Comparison of ENCODE assay signal across 11 mouse cellular contexts in the genomic region with DNA sequence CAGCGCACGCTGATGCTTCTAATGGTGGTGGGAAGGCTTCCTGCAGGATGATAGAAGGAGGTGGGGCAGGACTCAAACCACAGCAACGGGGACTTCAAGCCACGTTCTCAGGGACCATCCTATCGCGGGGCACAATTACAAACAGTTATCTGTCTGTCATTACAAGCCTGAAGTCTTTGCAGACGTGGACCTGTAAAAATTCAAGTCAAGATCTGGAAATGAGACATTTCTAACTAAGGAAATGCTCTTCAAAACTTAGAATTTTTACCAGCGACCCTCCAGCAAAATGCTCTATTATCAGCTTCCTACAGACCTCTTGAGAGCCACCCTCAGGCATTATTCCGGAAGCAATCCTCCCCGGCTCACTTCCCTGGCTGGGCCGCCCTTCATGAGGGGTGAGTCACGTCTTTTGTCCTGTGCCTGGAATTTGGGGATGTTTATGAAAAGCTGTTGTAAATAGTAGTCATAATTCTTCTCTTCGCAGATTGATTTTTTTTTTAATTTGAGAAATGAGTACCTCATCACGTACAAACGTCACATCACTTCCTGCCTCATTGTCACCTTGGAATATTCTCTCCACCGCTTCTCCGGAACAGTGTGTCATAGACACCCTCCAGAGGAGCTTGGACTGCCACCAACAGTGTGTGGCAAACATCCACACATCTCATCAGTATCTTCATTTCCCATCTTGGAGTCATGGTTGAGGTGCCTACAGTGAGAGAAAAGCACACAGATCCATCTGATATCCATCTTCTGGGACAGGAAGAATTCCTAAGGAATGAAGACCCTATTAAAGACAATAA. TPM values are rescaled to one million over a fixed set of nuclear protein-coding genes. Genes with fewer than 3 reads are reported as not detected.
A peak's percentile ranks its signal among the peaks of the same experiment; 100 is the strongest.
DNase-seq lines count a peak whose midpoint lies in the region; ATAC-seq lines count a peak whose summit lies in the region.
"Had no signal": no experiment of that assay in that cellular context is flagged by ENCODE, and none has a peak within 500 bp of the region (broad histone marks: within the 10 kb centered on the region; RNA-seq: fewer than 3 reads in every experiment).

No protein-coding gene starts in this region.

- peaks cover 9% of the 10 kb centered on the region for H3K4me1 ChIP-seq in hindbrain, embryonic 10.5 days (replicated peaks)
- H3K4me1 ChIP-seq in hindbrain, embryonic 11.5 days (replicated peaks; ENCODE audit: control insufficient read depth, insufficient read depth, low read length), result no peaks in the 10 kb centered on the region
- 0 out of 2 replicates have a peak, but pooled peaks cover 9% of the 10 kb centered on the region for H3K4me1 ChIP-seq in heart, embryonic 16.5 days (ENCODE audit: control insufficient read depth, insufficient read depth, low read length)
- H3K4me1 ChIP-seq in megakaryocyte, embryonic 14.5 days, result peaks cover 78% of the 10 kb centered on the region
- H3K4me1 ChIP-seq: hindbrain, embryonic 15.5 days had no signal

- 0 out of 2 replicates have a peak overlapping the region, but pooled peaks have one; percentile 16 for H3K27ac ChIP-seq in hindbrain, embryonic 10.5 days
- H3K27ac ChIP-seq in hindbrain, embryonic 11.5 days (ENCODE audit: low read depth, low read length), result no peak overlapping the region
- peak overlapping the region; percentile 66 for H3K27ac ChIP-seq in heart, embryonic 16.5 days (ENCODE audit: low read length)
- H3K27ac ChIP-seq: hindbrain, embryonic 15.5 days; limb, embryonic 13.5 days had no signal

- no peak overlapping the region for H3K4me2 ChIP-seq in hindbrain, embryonic 11.5 days (replicated peaks; ENCODE audit: low read depth, low read length)
- peak overlapping the region; percentile 23 for H3K4me2 ChIP-seq in heart, embryonic 16.5 days (ENCODE audit: low read depth, low read length)
- H3K4me2 ChIP-seq: hindbrain, embryonic 15.5 days; limb, embryonic 13.5 days had no signal

- H3K4me3 ChIP-seq in hindbrain, embryonic 10.5 days, result no peak overlapping the region
- H3K4me3 ChIP-seq in hindbrain, embryonic 11.5 days (ENCODE audit: low read depth, low read length), result no peak overlapping the region
- H3K4me3 ChIP-seq in heart, embryonic 16.5 days (ENCODE audit: low read length), result no peak overlapping the region
- H3K4me3 ChIP-seq in megakaryocyte, embryonic 14.5 days (replicated peaks), result peak overlapping the region; percentile 89
- H3K4me3 ChIP-seq: erythroblast, embryonic 14.5 days; hindbrain, embryonic 15.5 days; limb, embryonic 13.5 days had no signal

- no peak for DNase-seq in hindbrain, embryonic 10.5 days (ENCODE audit: low spot score)
- no peak for DNase-seq in hindbrain, embryonic 11.5 days (ENCODE audit: low spot score)
- DNase-seq in kidney, postnatal 4 days, result peak; percentile 32 to 57
- DNase-seq in cerebellum, postnatal 36 days, result no peak
- no peak for DNase-seq in spleen, adult 12 weeks (ENCODE audit: low spot score)
- DNase-seq in gastrocnemius, postnatal 10 days, result no peak

- H3K9ac ChIP-seq in hindbrain, embryonic 11.5 days (ENCODE audit: low read depth, low read length), result no peak overlapping the region
- no peak overlapping the region for H3K9ac ChIP-seq in heart, embryonic 16.5 days (ENCODE audit: low read length)
- H3K9ac ChIP-seq: hindbrain, embryonic 15.5 days; limb, embryonic 13.5 days had no signal

- peaks cover 2% of the 10 kb centered on the region; the same call in 1 of the 2 replicates for H3K27me3 ChIP-seq in hindbrain, embryonic 10.5 days (ENCODE audit: insufficient read depth, poor library complexity, severe bottlenecking)
- H3K27me3 ChIP-seq in hindbrain, embryonic 11.5 days (ENCODE audit: control insufficient read depth, insufficient read depth, low read length), result no peaks in the 10 kb centered on the region
- H3K27me3 ChIP-seq in heart, embryonic 16.5 days (ENCODE audit: control insufficient read depth, insufficient read depth, low read length), result no peaks in the 10 kb centered on the region
- no peaks in the 10 kb centered on the region for H3K27me3 ChIP-seq in megakaryocyte, embryonic 14.5 days (replicated peaks)
- H3K27me3 ChIP-seq: hindbrain, embryonic 15.5 days; limb, embryonic 13.5 days had no signal

- ATAC-seq in hindbrain, embryonic 11.5 days (ENCODE audit: low FRiP score), result no peak
- ATAC-seq in heart, embryonic 16.5 days (replicated peaks; ENCODE audit: extremely low read depth, insufficient read depth, low FRiP score), result peak; percentile 57

- H3K9me3 ChIP-seq in hindbrain, embryonic 10.5 days, result no peaks in the 10 kb centered on the region
- H3K9me3 ChIP-seq in hindbrain, embryonic 11.5 days (ENCODE audit: control insufficient read depth, low read length), result no peaks in the 10 kb centered on the region
- H3K9me3 ChIP-seq in heart, embryonic 16.5 days (replicated peaks; ENCODE audit: control insufficient read depth, low read length), result no peaks in the 10 kb centered on the region
- H3K9me3 ChIP-seq in megakaryocyte, embryonic 14.5 days, result no peaks in the 10 kb centered on the region
- H3K9me3 ChIP-seq: hindbrain, embryonic 15.5 days; limb, embryonic 13.5 days had no signal

- WGBS in hindbrain, embryonic 10.5 days, result 83% methylated on average over 17 of the region's 17 CpGs
- WGBS in hindbrain, embryonic 11.5 days, result 80% methylated on average over 17 of the region's 17 CpGs
- 51% methylated on average over 17 of the region's 17 CpGs for WGBS in heart, embryonic 16.5 days

- no peaks in the 10 kb centered on the region for H3K36me3 ChIP-seq in hindbrain, embryonic 10.5 days
- H3K36me3 ChIP-seq in hindbrain, embryonic 11.5 days (ENCODE audit: control insufficient read depth, insufficient read depth, low read length), result no peaks in the 10 kb centered on the region
- H3K36me3 ChIP-seq in heart, embryonic 16.5 days (ENCODE audit: control insufficient read depth, insufficient read depth), result no peaks in the 10 kb centered on the region
- H3K36me3 ChIP-seq in megakaryocyte, embryonic 14.5 days (replicated peaks; ENCODE audit: low read length), result no peaks in the 10 kb centered on the region
- H3K36me3 ChIP-seq: hindbrain, embryonic 15.5 days; limb, embryonic 13.5 days had no signal

RNA-seq across cellular contexts. Expression of gene Slc46a3, which starts 23.6 kb away (rescaled TPM):
- polyA plus RNA-seq in hindbrain, embryonic 10.5 days (2016; fragmentation: Nextera tagmentation; extraction: Ambion mirVana), result 3.0 and 3.9 TPM in 2 replicates
- 3.9 and 4.1 TPM in 2 replicates for polyA plus RNA-seq in hindbrain, embryonic 11.5 days (2014; fragmentation: Nextera tagmentation; extraction: Ambion mirVana)
- 3.6 and 3.8 TPM in 2 replicates for polyA plus RNA-seq in heart, embryonic 16.5 days (2015; fragmentation: Nextera tagmentation; extraction: Ambion mirVana)
- polyA plus RNA-seq in megakaryocyte, embryonic 14.5 days (2012; ENCODE audit: insufficient read depth, low replicate concordance), result 1.4 and 4.4 TPM in 2 replicates
- 1 to 10 TPM; 3.7 to 4.2 TPM for total RNA-seq in gastrocnemius, postnatal 10 days (2021)

RNA-seq across cellular contexts. Expression of gene Mtus2, which starts 38.9 kb away (rescaled TPM):
- polyA plus RNA-seq in hindbrain, embryonic 10.5 days (2016; fragmentation: Nextera tagmentation; extraction: Ambion mirVana), result 4.5 and 15.0 TPM in 2 replicates
- polyA plus RNA-seq in hindbrain, embryonic 11.5 days (2014; fragmentation: Nextera tagmentation; extraction: Ambion mirVana), result 22.2 and 29.2 TPM in 2 replicates
- 123 and 131 TPM in 2 replicates for polyA plus RNA-seq in heart, embryonic 16.5 days (2015; fragmentation: Nextera tagmentation; extraction: Ambion mirVana)
- not detected in 2 replicates for polyA plus RNA-seq in megakaryocyte, embryonic 14.5 days (2012; ENCODE audit: insufficient read depth, low replicate concordance)
- total RNA-seq in gastrocnemius, postnatal 10 days (2021), result under 1 TPM; 0.49 to 0.77 TPM
- polyA plus RNA-seq: erythroblast, embryonic 14.5 days had no signal

RNA-seq across cellular contexts. Expression of gene Pomp, which starts 58.0 kb away (rescaled TPM):
- polyA plus RNA-seq in hindbrain, embryonic 10.5 days (2016; fragmentation: Nextera tagmentation; extraction: Ambion mirVana), result 499 and 521 TPM in 2 replicates
- 542 and 546 TPM in 2 replicates for polyA plus RNA-seq in hindbrain, embryonic 11.5 days (2014; fragmentation: Nextera tagmentation; extraction: Ambion mirVana)
- 269 and 312 TPM in 2 replicates for polyA plus RNA-seq in heart, embryonic 16.5 days (2015; fragmentation: Nextera tagmentation; extraction: Ambion mirVana)
- 2.6 and 32.9 TPM in 2 replicates for polyA plus RNA-seq in megakaryocyte, embryonic 14.5 days (2012; ENCODE audit: insufficient read depth, low replicate concordance)
- 100 to 1,000 TPM; 139 to 152 TPM for total RNA-seq in gastrocnemius, postnatal 10 days (2021)

Comparison
In these comparisons a context has a peak if more than half of its experiments do, and no peak if none do; other contexts are left out.
1. DNase-seq: peak in kidney, postnatal 4 days (2 of 2); none in hindbrain, embryonic 10.5 days (single experiment), hindbrain, embryonic 11.5 days (single experiment), cerebellum, postnatal 36 days (0 of 2), spleen, adult 12 weeks (single experiment) and gastrocnemius, postnatal 10 days (single experiment).